In the genomic region with DNA sequence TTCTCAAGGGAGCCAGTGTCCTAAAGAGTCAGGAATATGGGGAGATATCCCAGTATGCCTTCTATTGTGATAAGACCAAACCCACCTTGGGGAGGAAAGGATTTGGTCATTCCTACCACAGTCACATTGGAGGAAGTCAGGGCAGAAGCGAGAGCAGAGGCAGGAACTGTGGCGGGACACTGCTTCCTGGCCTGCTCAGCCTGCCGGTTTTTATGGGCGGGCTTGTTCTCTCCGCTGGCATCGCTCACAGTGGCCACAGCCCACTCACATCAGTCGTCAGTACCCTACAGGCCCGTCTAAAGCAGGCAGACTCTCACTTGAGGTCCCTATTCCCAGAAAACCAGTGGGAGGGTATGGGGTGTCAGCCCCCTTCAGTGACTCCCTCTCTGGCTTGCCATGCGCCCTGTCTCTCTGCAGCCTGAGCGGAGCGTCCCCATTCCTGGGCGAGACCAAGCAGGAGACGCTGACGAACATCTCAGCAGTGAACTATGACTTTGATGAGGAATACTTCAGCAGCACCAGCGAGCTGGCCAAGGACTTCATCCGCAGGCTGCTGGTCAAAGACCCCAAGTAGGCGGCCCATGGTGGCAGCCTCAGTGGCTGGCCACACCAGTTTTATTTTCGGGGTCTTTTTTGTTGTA, we compare ENCODE assay signal across 8 mouse cellular contexts. TPM values are rescaled to one million over a fixed set of nuclear protein-coding genes. Genes with fewer than 3 reads are reported as not detected.
DNase-seq lines count a peak whose midpoint lies in the region; ATAC-seq and TF ChIP-seq lines count a peak whose summit lies in the region.

No protein-coding gene starts in this region.

- H3K9ac ChIP-seq in neural tube, embryonic 11.5 days (ENCODE audit: low read length) = no peak overlapping the region

- H3K4me2 ChIP-seq in neural tube, embryonic 11.5 days (ENCODE audit: low read depth) = peak overlapping the region; percentile 95; the same call in 1 of the 2 replicates
- H3K4me2 ChIP-seq in myocyte (ENCODE audit: low read depth) = peak overlapping the region; percentile 86

- no peak for DNase-seq in neural tube, embryonic 11.5 days (ENCODE audit: low spot score)
- DNase-seq in neural tube, embryonic 10.5 days (ENCODE audit: extremely low spot score, low spot score) = no peak
- DNase-seq in heart, adult 9 months (ENCODE audit: low spot score in 2 of 2) = peak; percentile 23 to 35
- DNase-seq in kidney, postnatal 14 days = peak; percentile 43
- DNase-seq in frontal cortex, postnatal 36 days (ENCODE audit: low spot score in 2 of 2) = no peak
- DNase-seq in gastrocnemius, postnatal 14 days = no peak

- ATAC-seq in neural tube, embryonic 11.5 days (ENCODE audit: insufficient read depth, low FRiP score, low TSS enrichment) = no peak
- ATAC-seq in megakaryocyte-erythroid progenitor cell, adult 5-6 weeks (replicated peaks; ENCODE audit: low FRiP score, low TSS enrichment, poor library complexity, severe bottlenecking) = no peak

- 91% methylated on average over 18 of the region's 18 CpGs for WGBS in neural tube, embryonic 11.5 days

- 0 out of 2 replicates have a peak, but pooled peaks cover 3% of the 10 kb centered on the region for H3K36me3 ChIP-seq in neural tube, embryonic 11.5 days (ENCODE audit: control insufficient read depth, insufficient read depth, low read length)
- H3K36me3 ChIP-seq in myocyte (ENCODE audit: control insufficient read depth, insufficient read depth) = peaks cover 5% of the 10 kb centered on the region

- H3K79me2 ChIP-seq in myocyte (ENCODE audit: control insufficient read depth, insufficient read depth) = peaks cover 4% of the 10 kb centered on the region

- H3K27ac ChIP-seq in neural tube, embryonic 11.5 days (ENCODE audit: low read depth, low read length) = peak overlapping the region; percentile 80

- H3K4me3 ChIP-seq in neural tube, embryonic 11.5 days (ENCODE audit: low read depth, low read length) = no peak overlapping the region
- H3K4me3 ChIP-seq in myocyte = peak overlapping the region; percentile 15

- no peak overlapping the region for H3ac ChIP-seq in myocyte (ENCODE audit: control insufficient read depth, insufficient read length)

- intact Hi-C loops in gastrocnemius, postnatal 14 days (cut with DNase I; ENCODE audit: low total_unique reads) = no loop called here

- H3K4me1 ChIP-seq in neural tube, embryonic 11.5 days (ENCODE audit: control insufficient read depth, insufficient read depth, low read length) = peaks cover 13% of the 10 kb centered on the region

- TF ChIP-seq POLR2A in myocyte (IDR thresholded peaks at IDR 0.05; ENCODE audit: insufficient read length, low read depth) = no peak

- H3K27me3 ChIP-seq in neural tube, embryonic 11.5 days (ENCODE audit: control insufficient read depth, insufficient read depth, low read length) = peaks cover 26% of the 10 kb centered on the region
- no peaks in the 10 kb centered on the region for H3K27me3 ChIP-seq in myocyte (ENCODE audit: control insufficient read depth, insufficient read depth, insufficient read length)

- no peaks in the 10 kb centered on the region for H3K9me3 ChIP-seq in neural tube, embryonic 11.5 days (ENCODE audit: control insufficient read depth, low read length)

TF ChIP-seq in myocyte, 11 proteins besides CTCF, POLR2A, EP300 and RAD21:
- TF ChIP-seq TCF3 (IDR thresholded peaks at IDR 0.05; ENCODE audit: insufficient read length, low read depth) (no peak), USF1 (IDR thresholded peaks at IDR 0.05; ENCODE audit: low read depth) (no peak), TCF12 (IDR thresholded peaks at IDR 0.05; ENCODE audit: insufficient read depth, poor library complexity, severe bottlenecking) (no peak)

RNA-seq across cellular contexts. Expression of a gene that starts 7.8 kb away (rescaled TPM):
- not detected in 2 replicates for polyA plus RNA-seq in neural tube, embryonic 11.5 days (2014; fragmentation: Nextera tagmentation; extraction: Ambion mirVana)
- 0.12 TPM for polyA plus RNA-seq in myocyte (2012; fragmentation: generic; extraction: Trizol)
- total RNA-seq in megakaryocyte-erythroid progenitor cell, adult 5-6 weeks (2014; fragmentation: Nextera tagmentation) = not detected in 2 replicates
- total RNA-seq in megakaryocyte-erythroid progenitor cell, adult 5-6 weeks (2017) = not detected in 2 replicates
- not detected for total RNA-seq in gastrocnemius, postnatal 14 days (2021)

RNA-seq across cellular contexts. Expression of a gene that starts 8.7 kb away (rescaled TPM):
- polyA plus RNA-seq in neural tube, embryonic 11.5 days (2014; fragmentation: Nextera tagmentation; extraction: Ambion mirVana) = 56.4 and 58.6 TPM in 2 replicates
- 120 TPM for polyA plus RNA-seq in myocyte (2012; fragmentation: generic; extraction: Trizol)
- total RNA-seq in megakaryocyte-erythroid progenitor cell, adult 5-6 weeks (2014; fragmentation: Nextera tagmentation) = 27.7 and 51.7 TPM in 2 replicates
- total RNA-seq in megakaryocyte-erythroid progenitor cell, adult 5-6 weeks (2017) = 16.2 and 30.9 TPM in 2 replicates
- total RNA-seq in gastrocnemius, postnatal 14 days (2021) = 10 to 100 TPM; 21.2 to 24.8 TPM

RNA-seq across cellular contexts. Expression of a gene that starts 10.4 kb away (rescaled TPM):
- polyA plus RNA-seq in neural tube, embryonic 11.5 days (2014; fragmentation: Nextera tagmentation; extraction: Ambion mirVana) = 0.12 TPM in 2 replicates
- polyA plus RNA-seq in myocyte (2012; fragmentation: generic; extraction: Trizol) = 52.3 TPM
- not detected in 2 replicates for total RNA-seq in megakaryocyte-erythroid progenitor cell, adult 5-6 weeks (2014; fragmentation: Nextera tagmentation)
- not detected in 2 replicates for total RNA-seq in megakaryocyte-erythroid progenitor cell, adult 5-6 weeks (2017)
- 1 to 10 TPM; 1.8 to 5.5 TPM for total RNA-seq in gastrocnemius, postnatal 14 days (2021)

RNA-seq across cellular contexts. Expression of a gene that starts 15.0 kb away (rescaled TPM):
- 463 and 504 TPM in 2 replicates for polyA plus RNA-seq in neural tube, embryonic 11.5 days (2014; fragmentation: Nextera tagmentation; extraction: Ambion mirVana)
- 3,891 TPM for polyA plus RNA-seq in myocyte (2012; fragmentation: generic; extraction: Trizol)
- 1,282 and 1,455 TPM in 2 replicates for total RNA-seq in megakaryocyte-erythroid progenitor cell, adult 5-6 weeks (2014; fragmentation: Nextera tagmentation)
- 1,743 and 1,799 TPM in 2 replicates for total RNA-seq in megakaryocyte-erythroid progenitor cell, adult 5-6 weeks (2017)
- total RNA-seq in gastrocnemius, postnatal 14 days (2021) = 100 to 1,000 TPM; 892 to 898 TPM

RNA-seq across cellular contexts. Expression of a gene that starts 23.7 kb away (rescaled TPM):
- polyA plus RNA-seq in neural tube, embryonic 11.5 days (2014; fragmentation: Nextera tagmentation; extraction: Ambion mirVana) = 68.3 and 68.4 TPM in 2 replicates
- 43.2 TPM for polyA plus RNA-seq in myocyte (2012; fragmentation: generic; extraction: Trizol)
- 14.8 and 15.2 TPM in 2 replicates for total RNA-seq in megakaryocyte-erythroid progenitor cell, adult 5-6 weeks (2014; fragmentation: Nextera tagmentation)
- 5.4 and 20.8 TPM in 2 replicates for total RNA-seq in megakaryocyte-erythroid progenitor cell, adult 5-6 weeks (2017)
- 10 to 100 TPM; 12.3 to 12.8 TPM for total RNA-seq in gastrocnemius, postnatal 14 days (2021)

Comparison
In these comparisons a context has a peak if more than half of its experiments do, and no peak if none do; other contexts are left out.
1. DNase-seq: peak in heart, adult 9 months (2 of 2) and kidney, postnatal 14 days (single experiment); none in neural tube, embryonic 11.5 days (single experiment), neural tube, embryonic 10.5 days (single experiment), frontal cortex, postnatal 36 days (0 of 2) and gastrocnemius, postnatal 14 days (single experiment).